Mouse (Mus musculus) brain, embryonic 14.5 days (tissue): Measurements from ENCODE around the gene Tert.

Experiments
- CTCF ChIP-seq: fragments of 200-500 bp; IDR thresholded peaks from 2 replicates; pipeline ENCODE4 v1.5.1; 2012; ENCODE audit warnings: inconsistent platforms, mild to moderate bottlenecking, moderate library complexity, borderline replicate concordance; ENCODE audit not compliant: insufficient read depth, insufficient read length; ENCODE audit errors: extremely low read depth
- POLR2A ChIP-seq: fragments of 200-500 bp; IDR thresholded peaks from 2 replicates; pipeline ENCODE4 v1.6.1; 2012; ENCODE audit warnings: mild to moderate bottlenecking, inconsistent platforms, borderline replicate concordance; ENCODE audit not compliant: poor library complexity, insufficient read depth, insufficient read length, severe bottlenecking; ENCODE audit errors: extremely low read depth

- no peak for TF ChIP-seq POLR2A
- peak; percentile 78 for TF ChIP-seq CTCF
Observed at GRCm38 (mm10) chr13:73646397-73647087, 19.8 kb downstream of the Tert start.
